Mouse (Mus musculus) forebrain, embryonic 13.5 days (tissue): ENCODE measurements around the gene Raly. TPM values are rescaled to one million over a fixed set of nuclear protein-coding genes. Genes with fewer than 3 reads are reported as not detected.
"Not testable (repeated sequence)": the region's sequence is repeated elsewhere in the genome, so short reads cannot be mapped to it uniquely, and the experiment has no call there.

Experiments
- ATAC-seq: fragments of 200-750 bp; cut with Nextera tagmentation; 2 replicates; pipeline ENCODE4 v1.8.0; 2017
- H3K27ac ChIP-seq: fragments of 300-500 bp; sonication (generic); 2 replicates; pipeline ENCODE4 v1.5.1; 2015; ENCODE audit warnings: inconsistent platforms, mild to moderate bottlenecking, moderate library complexity
- H3K27me3 ChIP-seq: fragments of 300-500 bp; sonication (generic); 2 replicates; pipeline ENCODE4 v1.6.1; 2015; ENCODE audit warnings: mild to moderate bottlenecking, inconsistent platforms
- H3K36me3 ChIP-seq: fragments of 300-500 bp; sonication (generic); 2 replicates; pipeline ENCODE4 v1.6.1; 2015; ENCODE audit warnings: mild to moderate bottlenecking, inconsistent platforms; ENCODE audit not compliant: poor library complexity, severe bottlenecking
- H3K4me1 ChIP-seq: fragments of 300-500 bp; sonication (generic); 2 replicates; pipeline ENCODE4 v1.6.1; 2015; ENCODE audit warnings: inconsistent platforms
- H3K4me2 ChIP-seq: fragments of 300-500 bp; sonication (generic); 2 replicates; pipeline ENCODE4 v1.6.1; 2015; ENCODE audit warnings: inconsistent platforms, mild to moderate bottlenecking, moderate library complexity
- H3K4me3 ChIP-seq: fragments of 300-500 bp; sonication (generic); 2 replicates; pipeline ENCODE4 v1.5.1; 2015; ENCODE audit warnings: mild to moderate bottlenecking, inconsistent platforms
- H3K9ac ChIP-seq: fragments of 300-500 bp; sonication (generic); 2 replicates; pipeline ENCODE4 v1.6.1; 2015; ENCODE audit warnings: mild to moderate bottlenecking, inconsistent platforms
- H3K9me3 ChIP-seq: fragments of 300-500 bp; sonication (generic); replicated peaks from 2 replicates; pipeline ENCODE4 v1.6.1; 2016; ENCODE audit warnings: inconsistent platforms
- WGBS: fragments of 180-500 bp; shearing (Covaris S2); methylation state at CpG from one replicate; pipeline ENCODE4 v1.1.7; 2015; 5-methylcytosine and 5-hydroxymethylcytosine counted together
- polyA plus RNA-seq: library from polyadenylated mRNA; unstranded; fragments of >200 nt; fragmentation: Nextera tagmentation; extraction: Ambion mirVana; gene quantifications from 2 replicates; pipeline ENCODE4 v1.2.1, GENCODE M21; 2015

The Raly gene
- polyA plus RNA-seq, 1 experiment from 2014 or later, result 33.1 TPM

- no peak overlapping the region for H3K27ac ChIP-seq
- H3K27me3 ChIP-seq, result no peaks in the 10 kb centered on the region
- no peaks in the 10 kb centered on the region for H3K9me3 ChIP-seq
- peaks cover 85% of the 10 kb centered on the region for H3K36me3 ChIP-seq
- no peak overlapping the region for H3K4me3 ChIP-seq
- ATAC-seq, result no peak
- no peaks in the 10 kb centered on the region for H3K4me1 ChIP-seq
- H3K9ac ChIP-seq, result no peak overlapping the region
- no peak overlapping the region for H3K4me2 ChIP-seq
Observed at GRCm38 (mm10) chr2:154869954-154870641, 79.2 kb downstream of the Raly start.

- H3K36me3 ChIP-seq, result peaks cover 65% of the 10 kb centered on the region
- H3K4me1 ChIP-seq, result no peaks in the 10 kb centered on the region
- no peak overlapping the region for H3K4me2 ChIP-seq
- WGBS, result 89% methylated on average over 2 of the region's 2 CpGs
- H3K9me3 ChIP-seq, result no peaks in the 10 kb centered on the region
- H3K9ac ChIP-seq, result no peak overlapping the region
- H3K27ac ChIP-seq, result no peak overlapping the region
- no peak overlapping the region for H3K4me3 ChIP-seq
- ATAC-seq, result no peak
- H3K27me3 ChIP-seq, result no peaks in the 10 kb centered on the region
Observed at GRCm38 (mm10) chr2:154876621-154877020, 85.7 kb downstream of the Raly start.

DNA sequence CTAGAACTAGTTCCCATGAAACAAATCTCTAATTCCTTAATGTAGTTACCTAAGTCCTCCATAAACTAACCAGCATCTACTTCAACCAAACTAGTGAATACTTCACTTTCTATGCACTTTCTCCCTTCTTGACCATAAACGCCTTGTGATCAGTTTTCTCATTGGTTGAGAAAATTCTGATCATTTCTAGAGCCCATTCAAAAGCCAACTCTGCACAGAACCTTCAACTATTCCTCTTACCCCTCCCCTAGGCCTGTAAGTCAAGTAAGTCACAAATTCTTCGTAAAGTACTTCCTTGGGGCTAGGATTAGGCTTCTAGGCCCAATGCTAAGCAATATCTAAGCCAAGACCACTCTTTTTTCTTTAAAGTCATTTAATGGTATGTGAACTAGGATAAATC, 100.7 kb downstream of the Raly start:
- H3K27ac ChIP-seq, result no peak overlapping the region
- H3K9ac ChIP-seq, result peak overlapping the region; percentile 91
- peaks cover 8% of the 10 kb centered on the region; the same call in 1 of the 2 replicates for H3K27me3 ChIP-seq
- H3K36me3 ChIP-seq, result peaks cover 11% of the 10 kb centered on the region
- H3K4me3 ChIP-seq, result peak overlapping the region; percentile 94
- WGBS, result 14% methylated on average over 2 of the region's 2 CpGs
- peak overlapping the region; percentile 82 for H3K4me2 ChIP-seq
- H3K9me3 ChIP-seq, result no peaks in the 10 kb centered on the region
- no peak for ATAC-seq
- H3K4me1 ChIP-seq, result peaks cover 23% of the 10 kb centered on the region

DNA sequence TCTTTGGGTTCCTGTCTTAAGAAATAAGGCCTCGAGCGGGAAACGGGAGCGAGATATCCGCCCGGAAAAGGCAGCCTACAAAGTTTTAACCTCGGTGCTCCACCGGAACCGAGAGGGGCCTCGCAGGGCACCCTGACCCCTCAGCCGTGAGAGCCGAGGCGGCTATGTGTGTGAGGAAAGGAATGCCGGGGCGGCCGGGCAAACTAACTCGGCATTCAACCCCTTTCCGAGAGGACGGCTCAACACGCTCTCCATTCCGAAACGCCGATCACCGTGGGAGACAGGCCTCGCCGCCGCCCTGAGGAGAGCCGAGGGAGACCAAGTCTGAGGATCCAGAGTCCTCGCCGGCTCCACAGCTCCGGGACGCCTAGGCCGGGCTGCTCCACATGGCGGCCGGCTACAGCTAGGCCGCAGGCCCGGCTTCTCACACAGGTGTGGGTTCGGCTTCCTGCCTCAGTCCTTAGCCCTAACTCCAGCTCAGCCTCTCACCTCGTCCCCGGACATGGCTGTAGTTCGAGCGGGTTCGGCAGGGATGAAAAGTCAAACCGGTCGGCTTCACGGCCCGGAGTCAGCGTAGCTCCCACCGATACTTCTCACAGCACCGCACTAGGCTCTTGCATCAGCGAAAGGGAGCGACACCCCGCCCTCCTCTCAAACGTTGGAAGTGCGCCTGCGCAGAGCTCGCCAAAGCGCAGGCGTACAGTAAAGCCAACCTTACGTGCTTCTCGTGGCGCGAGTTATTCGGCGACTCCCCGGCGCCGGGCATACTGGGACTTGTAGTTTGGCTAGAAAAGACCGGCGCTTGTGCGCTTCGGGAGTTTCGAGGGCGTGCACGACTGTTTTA, 101.5 kb downstream of the Raly start, which contains the start of gene Eif2s2:
Eif2s2 (minus strand) TSS at position 735 of the 844 bp plus-strand sequence.
- Histone ChIP-seq H3K4me1 (peaks cover 23% of the 10 kb centered on the region), H3K27ac (peak within 1 kb of the TSS; percentile 65), H3K27me3 (peaks cover 8% of the 10 kb centered on the region; the same call in 1 of the 2 replicates), H3K4me3 (peak within 1 kb of the TSS; percentile 94), H3K36me3 (peaks cover 5% of the 10 kb centered on the region), H3K9me3 (no peaks in the 10 kb centered on the region), H3K9ac (peak within 1 kb of the TSS; percentile 91), H3K4me2 (peak within 1 kb of the TSS; percentile 82)
- under 1% methylated on average over 72 of the region's 75 CpGs for WGBS
- ATAC-seq, result peak; percentile 97

GRCm38 (mm10) chr2:154893045-154893385, 102.1 kb downstream of the Raly start:
- Histone ChIP-seq H3K9ac (peak overlapping the region; percentile 51), H3K27ac (no peak overlapping the region), H3K9me3 (no peaks in the 10 kb centered on the region), H3K27me3 (peaks cover 8% of the 10 kb centered on the region; the same call in 1 of the 2 replicates), H3K4me1 (peaks cover 23% of the 10 kb centered on the region), H3K4me3 (peak overlapping the region; percentile 94), H3K36me3 (peaks cover under 1% of the 10 kb centered on the region), H3K4me2 (peak overlapping the region; percentile 82)
- ATAC-seq, result no peak
- 9% methylated on average over 12 of the region's 12 CpGs for WGBS

DNA sequence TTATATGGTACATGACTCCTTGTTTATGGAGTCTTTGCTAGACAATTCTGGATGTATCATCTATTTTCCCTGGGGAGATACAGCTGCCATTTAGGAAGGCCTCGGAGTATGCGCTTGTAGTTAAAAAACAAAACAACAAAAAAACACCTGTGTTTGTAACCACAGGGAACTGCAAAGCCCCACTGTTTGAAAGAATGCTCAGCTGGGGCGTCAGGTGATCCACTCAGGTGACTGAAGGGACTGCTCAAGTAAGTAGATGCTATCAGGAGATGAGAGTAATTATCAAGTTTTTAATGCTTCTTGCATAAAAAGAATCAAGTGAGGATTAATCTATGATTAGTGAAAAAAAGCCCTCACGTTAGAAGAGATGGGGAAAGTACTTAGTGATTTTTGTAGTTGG, 102.7 kb downstream of the Raly start:
- WGBS, result 68% methylated on average over 4 of the region's 4 CpGs
- Histone ChIP-seq H3K4me1 (peaks cover 23% of the 10 kb centered on the region), H3K9me3 (no peaks in the 10 kb centered on the region), H3K36me3 (no peaks in the 10 kb centered on the region), H3K9ac (no peak overlapping the region), H3K4me2 (peak overlapping the region; percentile 82), H3K27ac (no peak overlapping the region), H3K4me3 (no peak overlapping the region), H3K27me3 (peaks cover 8% of the 10 kb centered on the region; the same call in 1 of the 2 replicates)
- no peak for ATAC-seq

DNA sequence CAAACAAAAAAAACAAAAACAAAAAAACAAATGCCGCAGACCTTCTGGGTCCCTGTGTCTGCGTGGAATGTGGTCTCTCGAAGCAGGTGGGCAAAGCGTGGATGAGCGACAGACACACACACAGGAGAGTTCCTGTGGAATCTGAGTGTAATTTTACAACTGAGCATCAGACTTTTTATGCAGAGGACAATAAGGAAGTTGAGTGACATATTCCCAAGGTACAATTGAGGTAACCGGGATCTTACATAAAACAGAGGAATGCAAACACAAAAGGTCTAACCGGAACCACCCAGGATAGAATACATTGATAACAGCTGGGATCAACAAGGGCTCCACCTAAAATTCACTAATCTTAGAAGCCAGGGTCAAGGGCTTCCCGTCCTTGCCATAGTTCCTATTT, 108.1 kb downstream of the Raly start:
- H3K9ac ChIP-seq, H3K27ac ChIP-seq, H3K4me2 ChIP-seq, H3K36me3 ChIP-seq, H3K4me3 ChIP-seq, H3K9me3 ChIP-seq, ATAC-seq, H3K27me3 ChIP-seq, H3K4me1 ChIP-seq: not testable (repeated sequence)
- WGBS, result 92% methylated on average over 8 of the region's 8 CpGs

DNA sequence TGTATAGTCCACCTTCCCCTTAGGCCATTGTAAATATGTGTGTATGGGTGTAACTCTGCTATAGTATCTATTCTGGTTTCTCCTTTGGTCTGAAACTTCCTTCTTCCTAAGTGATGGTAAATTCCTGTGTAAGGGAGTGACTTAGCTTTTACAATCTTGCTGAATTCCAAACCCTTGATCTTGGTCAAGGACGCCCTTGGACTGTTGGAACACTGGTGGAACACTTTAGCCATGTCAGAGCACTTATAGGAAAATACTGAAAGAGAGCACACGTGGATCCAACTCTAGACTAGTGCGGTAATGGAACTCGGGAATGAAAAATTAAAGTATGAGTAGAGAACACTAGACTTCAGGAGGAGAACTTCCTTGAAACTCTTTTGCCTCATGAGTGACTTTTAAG, 108.5 kb downstream of the Raly start:
- H3K4me3 ChIP-seq, H3K27ac ChIP-seq: not testable (repeated sequence)

GRCm38 (mm10) chr2:154902111-154902510, 111.2 kb downstream of the Raly start:
- no peak overlapping the region for H3K4me3 ChIP-seq
- 94% methylated on average over 3 of the region's 3 CpGs for WGBS
- H3K4me1 ChIP-seq, result no peaks in the 10 kb centered on the region
- no peak overlapping the region for H3K4me2 ChIP-seq
- H3K36me3 ChIP-seq, result no peaks in the 10 kb centered on the region
- H3K9me3 ChIP-seq, result no peaks in the 10 kb centered on the region
- no peaks in the 10 kb centered on the region for H3K27me3 ChIP-seq
- no peak overlapping the region for H3K27ac ChIP-seq
- H3K9ac ChIP-seq, result no peak overlapping the region
- ATAC-seq, result no peak

More for the DNA sequence above, 108.5 kb downstream of the Raly start:
- WGBS, result 86% methylated on average over 4 of the region's 4 CpGs
- H3K4me2 ChIP-seq, H3K36me3 ChIP-seq, H3K9me3 ChIP-seq, H3K27me3 ChIP-seq, ATAC-seq, H3K4me1 ChIP-seq, H3K9ac ChIP-seq: not testable (repeated sequence)

- no peaks in the 10 kb centered on the region for H3K27me3 ChIP-seq
- no peak overlapping the region for H3K27ac ChIP-seq
- no peak overlapping the region for H3K9ac ChIP-seq
- no peak overlapping the region for H3K4me3 ChIP-seq
- no peaks in the 10 kb centered on the region for H3K36me3 ChIP-seq
- no peak for ATAC-seq
- 50% methylated on average over 2 of the region's 2 CpGs for WGBS
- no peaks in the 10 kb centered on the region for H3K4me1 ChIP-seq
- no peak overlapping the region for H3K4me2 ChIP-seq
- H3K9me3 ChIP-seq, result no peaks in the 10 kb centered on the region
Observed at GRCm38 (mm10) chr2:154905796-154906195, 114.9 kb downstream of the Raly start.

DNA sequence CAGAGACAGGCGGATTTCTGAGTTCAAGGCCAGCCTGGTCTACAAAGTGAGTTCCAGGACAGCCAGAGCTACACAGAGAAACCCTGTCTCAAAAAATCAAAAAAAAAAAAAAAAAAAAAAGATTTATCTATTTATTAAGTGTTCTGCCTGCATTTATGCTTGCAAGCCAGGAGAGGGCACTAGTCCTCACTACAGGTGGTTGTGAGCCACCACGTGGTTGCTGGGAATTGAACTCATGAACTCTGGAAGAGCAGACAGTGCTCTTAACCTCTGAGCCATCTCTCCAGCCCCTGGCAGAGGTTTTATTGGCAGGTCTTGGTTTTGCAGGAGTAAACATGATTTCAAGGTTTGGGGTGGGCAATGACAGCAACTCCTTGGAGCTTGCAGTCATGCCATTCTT, 117.3 kb downstream of the Raly start:
- 41% methylated on average over 2 of the region's 2 CpGs for WGBS
- H3K4me3 ChIP-seq, H3K4me2 ChIP-seq, H3K36me3 ChIP-seq, ATAC-seq, H3K9ac ChIP-seq, H3K27me3 ChIP-seq, H3K4me1 ChIP-seq, H3K9me3 ChIP-seq, H3K27ac ChIP-seq: not testable (repeated sequence)

DNA sequence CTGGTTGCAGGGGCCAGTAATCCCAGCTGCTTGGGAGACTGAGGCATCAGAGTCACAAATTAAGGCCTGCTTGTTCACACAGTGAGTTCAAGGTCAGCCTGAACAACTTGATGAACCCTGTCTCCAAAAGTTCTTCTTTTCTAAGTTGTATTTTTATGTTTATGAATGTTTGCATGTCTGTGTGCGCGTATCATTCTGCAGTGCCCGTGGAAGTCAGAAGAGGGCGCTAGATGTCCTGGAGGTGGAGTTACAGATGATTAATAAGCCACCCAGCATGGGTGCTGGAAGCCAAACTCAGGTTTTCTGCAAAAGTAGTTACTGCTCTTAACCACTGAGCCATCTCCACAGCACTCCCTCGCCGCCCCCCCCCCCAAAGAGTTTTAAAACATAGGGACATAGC, 118.9 kb downstream of the Raly start:
- Histone ChIP-seq H3K4me3 (no peak overlapping the region), H3K9me3 (no peaks in the 10 kb centered on the region), H3K27ac (no peak overlapping the region), H3K9ac (no peak overlapping the region), H3K27me3 (0 out of 2 replicates have a peak, but pooled peaks cover 3% of the 10 kb centered on the region), H3K36me3 (no peaks in the 10 kb centered on the region), H3K4me1 (no peaks in the 10 kb centered on the region), H3K4me2 (no peak overlapping the region)
- ATAC-seq, result no peak
- WGBS, result 79% methylated on average over 6 of the region's 6 CpGs
